Mouse (Mus musculus) CH12.LX (cell line): ENCODE data around the gene Bdkrb1. TPM values are rescaled to one million over a fixed set of nuclear protein-coding genes. Genes with fewer than 3 reads are reported as not detected.

Source experiments
- DNase-seq: peaks from one replicate; pipeline ENCODE4 v3.0.0-alpha.2; 2013; ENCODE audit errors: extremely low read depth
- H3K27ac ChIP-seq: 2 replicates; pipeline ENCODE4 v1.5.1; 2012; ENCODE audit warnings: low read depth, mild to moderate bottlenecking, control low read depth, moderate library complexity; ENCODE audit not compliant: insufficient read depth
- H3K27me3 ChIP-seq: replicated peaks from 2 replicates; pipeline ENCODE3; 2012; ENCODE audit warnings: inconsistent platforms
- H3K36me3 ChIP-seq, 2 experiments: replicated peaks in 1 of 2; 2 replicates each; pipeline versions ENCODE3 to v1.6.1; 2012; ENCODE audit warnings: inconsistent platforms in 1 of 2, low read length in 1 of 2, mild to moderate bottlenecking in 1 of 2, mixed read lengths in 1 of 2, moderate library complexity in 1 of 2; ENCODE audit not compliant: control insufficient read depth in 1 of 2, insufficient read depth in 1 of 2
- H3K4me1 ChIP-seq, 2 experiments: 2 replicates each; pipeline ENCODE4 v1.6.1; 2012; ENCODE audit warnings: inconsistent platforms in 1 of 2, moderate library complexity in 1 of 2; ENCODE audit not compliant: insufficient read depth in 2 of 2, control insufficient read depth in 1 of 2
- H3K4me2 ChIP-seq: 2 replicates; pipeline ENCODE4 v1.6.1; 2012; ENCODE audit warnings: low read depth, mild to moderate bottlenecking, control low read depth; ENCODE audit not compliant: poor library complexity, insufficient read depth, severe bottlenecking
- H3K4me3 ChIP-seq, 3 experiments: fragments of 150-350 bp in 1 of 3; sonication (generic) in 1 of 3; replicated peaks in 1 of 3; 2 replicates each; pipeline versions ENCODE3 to v1.5.1; 2011 to 2012; ENCODE audit warnings: low read depth in 2 of 3, low read length in 2 of 3, mild to moderate bottlenecking in 2 of 3, moderate library complexity in 2 of 3, control low read depth in 1 of 3, improper control_type of control experiment in 1 of 3, inconsistent platforms in 1 of 3, mixed read lengths in 1 of 3; ENCODE audit not compliant: poor library complexity in 1 of 3
- H3K79me2 ChIP-seq: replicated peaks from 2 replicates; pipeline ENCODE4 v1.6.1; 2012; ENCODE audit warnings: mild to moderate bottlenecking, moderate library complexity; ENCODE audit not compliant: control insufficient read depth, poor library complexity, insufficient read depth, severe bottlenecking; ENCODE audit errors: extremely low read depth
- H3K9ac ChIP-seq: 2 replicates; pipeline ENCODE4 v1.6.1; 2012; ENCODE audit warnings: low read depth, mild to moderate bottlenecking, control low read depth, moderate library complexity; ENCODE audit not compliant: insufficient read depth
- H3K9me3 ChIP-seq: replicated peaks from 2 replicates; pipeline ENCODE3; 2012; ENCODE audit warnings: low read length, inconsistent platforms, mixed read lengths
- BHLHE40 ChIP-seq: IDR thresholded peaks from 2 replicates; pipeline ENCODE4 v1.6.1; 2011; ENCODE audit warnings: mild to moderate bottlenecking, low read depth, low read length, improper control_type of control experiment
- CTCF ChIP-seq, 2 experiments: IDR thresholded peaks in 1 of 2; conservative IDR thresholded peaks in 1 of 2; 2 replicates each; pipeline ENCODE4 v1.5.1; 2011 to 2012; ENCODE audit warnings: low read depth in 2 of 2, low read length in 2 of 2, improper control_type of control experiment in 1 of 2, inconsistent platforms in 1 of 2, mild to moderate bottlenecking in 1 of 2, moderate library complexity in 1 of 2
- E2F4 ChIP-seq: IDR thresholded peaks from 2 replicates; pipeline ENCODE4 v1.6.1; 2011; ENCODE audit warnings: low read depth, low read length, improper control_type of control experiment; ENCODE audit not compliant: insufficient replicate concordance
- EP300 ChIP-seq: IDR thresholded peaks from 2 replicates; pipeline ENCODE4 v1.6.1; 2011; ENCODE audit warnings: low read length, improper control_type of control experiment
- ETS1 ChIP-seq: conservative IDR thresholded peaks from 2 replicates; pipeline ENCODE4 v1.6.1; 2012; ENCODE audit warnings: low read depth, mild to moderate bottlenecking, inconsistent platforms, low read length, improper control_type of control experiment, moderate library complexity
- IRF4 ChIP-seq: IDR thresholded peaks from 2 replicates; pipeline ENCODE4 v1.6.1; 2014; ENCODE audit warnings: low read depth, mild to moderate bottlenecking, inconsistent platforms, low read length, improper control_type of control experiment
- JUN ChIP-seq: IDR thresholded peaks from 2 replicates; pipeline ENCODE4 v1.6.1; 2011; ENCODE audit warnings: low read depth, mild to moderate bottlenecking, low read length, improper control_type of control experiment, moderate library complexity; ENCODE audit not compliant: insufficient read depth
- JUND ChIP-seq: conservative IDR thresholded peaks from 2 replicates; pipeline ENCODE4 v1.6.1; 2011; ENCODE audit warnings: low read depth, low read length, improper control_type of control experiment
- MAZ ChIP-seq: IDR thresholded peaks from 2 replicates; pipeline ENCODE4 v1.6.1; 2012; ENCODE audit warnings: low read depth, mild to moderate bottlenecking, inconsistent platforms, low read length, improper control_type of control experiment, moderate library complexity
- MXI1 ChIP-seq: IDR thresholded peaks from 2 replicates; pipeline ENCODE4 v1.6.1; 2011; ENCODE audit warnings: mild to moderate bottlenecking, low read depth, low read length, improper control_type of control experiment
- POLR2AphosphoS2 ChIP-seq: IDR thresholded peaks from 2 replicates; pipeline ENCODE4 v1.6.1; 2011; ENCODE audit warnings: low read depth, low read length, improper control_type of control experiment
- RAD21 ChIP-seq: IDR thresholded peaks from 2 replicates; pipeline ENCODE4 v1.6.1; 2011; ENCODE audit warnings: low read depth, mild to moderate bottlenecking, low read length, improper control_type of control experiment, moderate library complexity
- RCOR1 ChIP-seq: conservative IDR thresholded peaks from 2 replicates; pipeline ENCODE4 v1.6.1; 2012; ENCODE audit warnings: low read depth, mild to moderate bottlenecking, inconsistent platforms, low read length, improper control_type of control experiment
- USF1 ChIP-seq: IDR thresholded peaks from 2 replicates; pipeline ENCODE4 v1.6.1; 2014; ENCODE audit warnings: low read depth, mild to moderate bottlenecking, inconsistent platforms, low read length, improper control_type of control experiment
- ZC3H11A ChIP-seq: IDR thresholded peaks from 2 replicates; pipeline ENCODE4 v1.6.1; 2012; ENCODE audit warnings: low read depth, mild to moderate bottlenecking, inconsistent platforms, low read length, improper control_type of control experiment
- ZKSCAN1 ChIP-seq: IDR thresholded peaks from 2 replicates; pipeline ENCODE4 v1.6.1; 2012; ENCODE audit warnings: low read depth, inconsistent platforms, low read length, improper control_type of control experiment, borderline replicate concordance
- ZMIZ1 ChIP-seq: IDR thresholded peaks from 2 replicates; pipeline ENCODE4 v1.6.1; 2012; ENCODE audit warnings: low read depth, mild to moderate bottlenecking, inconsistent platforms, low read length, improper control_type of control experiment
- dilution Hi-C: fragments of 300-500 bp; cut with MboI; formaldehyde crosslinking; loops from 2 replicates; pipeline ENCODE4 v1.14.3; 2020; ENCODE audit warnings: low sequenced_read_pairs; ENCODE audit not compliant: extremely low pct_unique_long_range_greater_than_20kb, extremely low pct_ligation_motif_present
- in situ Hi-C: fragments of 300-500 bp; cut with MboI; formaldehyde crosslinking; loops from 3 replicates; pipeline ENCODE4 v1.14.3; 2019; ENCODE audit warnings: low sequenced_read_pairs, low pct_ligation_motif_present, low pct_unique_long_range_greater_than_20kb, mixed read lengths
- polyA plus RNA-seq: library from polyadenylated mRNA; unstranded; fragments of >175 nt; gene quantifications from 2 replicates; pipeline ENCODE4 v1.2.1, GENCODE M21; 2012; ENCODE audit warnings: low read depth; ENCODE audit not compliant: insufficient read length
- total RNA-seq, 2 experiments: library from RNA; depleted of rRNA; stranded (reverse); fragments of 300-350 nt in 1 of 2; fragments of >200 nt in 1 of 2; gene quantifications; 2 replicates each; pipeline ENCODE4 v1.2.3; 2012 to 2014

Gene Bdkrb1
- total and polyA plus RNA-seq, 3 experiments, result 0.81 to 1.5 (median 1.0) TPM

GRCm38 (mm10) chr12:105613559-105613958 lies 10.7 kb downstream of the Bdkrb1 start:
- DNase-seq, result no peak
- no peak overlapping the region for H3K4me3 ChIP-seq
- no peaks in the 10 kb centered on the region for H3K27me3 ChIP-seq
- TF ChIP-seq ETS1 (no peak), RCOR1 (no peak), ZKSCAN1 (no peak), MXI1 (no peak), MAZ (no peak), JUN (no peak), JUND (no peak), IRF4 (no peak)
- no peaks in the 10 kb centered on the region for H3K9me3 ChIP-seq
- no peak overlapping the region for H3K4me2 ChIP-seq
- dilution Hi-C loops (no loop called here), in situ Hi-C loops (no loop called here)
- no peaks in the 10 kb centered on the region for H3K79me2 ChIP-seq
- H3K9ac ChIP-seq, result no peak overlapping the region
- peaks cover 0 to 13% of the 10 kb centered on the region in 2 experiments; a peak in 2 of 4 replicates for H3K4me1 ChIP-seq
- no peak overlapping the region for H3K27ac ChIP-seq
- H3K36me3 ChIP-seq, result peaks cover 34 to 83% of the 10 kb centered on the region in 2 experiments

DNA sequence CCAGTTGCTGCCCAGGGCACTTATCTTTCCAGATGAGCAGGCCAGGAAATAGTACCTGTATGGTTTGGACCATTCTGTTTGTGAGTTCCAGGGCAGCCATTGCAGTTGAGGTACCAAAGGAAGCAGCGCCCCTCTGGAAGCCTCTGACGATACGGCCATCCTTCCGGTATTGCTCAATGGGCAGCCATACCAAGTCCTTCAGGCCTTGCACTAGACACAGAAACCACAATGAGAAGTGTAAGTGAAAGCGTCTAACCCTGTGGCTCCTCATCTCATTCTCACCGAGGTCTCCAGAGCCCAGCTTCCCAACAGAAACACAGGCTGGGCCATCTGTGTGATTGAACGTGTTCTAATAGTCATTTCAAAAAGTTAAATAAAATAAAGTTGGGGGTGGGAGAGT lies 19.2 kb downstream of the Bdkrb1 start:
- no peaks in the 10 kb centered on the region for H3K79me2 ChIP-seq
- H3K9me3 ChIP-seq, result no peaks in the 10 kb centered on the region
- H3K4me2 ChIP-seq, result no peak overlapping the region
- DNase-seq, result no peak
- H3K4me3 ChIP-seq, result no peak overlapping the region
- in situ Hi-C loops (no loop called here), dilution Hi-C loops (no loop called here)
- H3K27me3 ChIP-seq, result no peaks in the 10 kb centered on the region
- no peak overlapping the region for H3K9ac ChIP-seq
- TF ChIP-seq MAZ (no peak), ZC3H11A (no peak), POLR2AphosphoS2 (no peak), CTCF (conservative IDR thresholded peaks at IDR 0.05 in 1 of 2, IDR thresholded peaks at IDR 0.05 in 1 of 2; ENCODE audit: low read depth in 2 of 2, low read length in 2 of 2) (no peak)
- H3K4me1 ChIP-seq, result no peaks in the 10 kb centered on the region
- peaks cover 74 to 85% of the 10 kb centered on the region in 2 experiments for H3K36me3 ChIP-seq
- no peak overlapping the region for H3K27ac ChIP-seq

DNA sequence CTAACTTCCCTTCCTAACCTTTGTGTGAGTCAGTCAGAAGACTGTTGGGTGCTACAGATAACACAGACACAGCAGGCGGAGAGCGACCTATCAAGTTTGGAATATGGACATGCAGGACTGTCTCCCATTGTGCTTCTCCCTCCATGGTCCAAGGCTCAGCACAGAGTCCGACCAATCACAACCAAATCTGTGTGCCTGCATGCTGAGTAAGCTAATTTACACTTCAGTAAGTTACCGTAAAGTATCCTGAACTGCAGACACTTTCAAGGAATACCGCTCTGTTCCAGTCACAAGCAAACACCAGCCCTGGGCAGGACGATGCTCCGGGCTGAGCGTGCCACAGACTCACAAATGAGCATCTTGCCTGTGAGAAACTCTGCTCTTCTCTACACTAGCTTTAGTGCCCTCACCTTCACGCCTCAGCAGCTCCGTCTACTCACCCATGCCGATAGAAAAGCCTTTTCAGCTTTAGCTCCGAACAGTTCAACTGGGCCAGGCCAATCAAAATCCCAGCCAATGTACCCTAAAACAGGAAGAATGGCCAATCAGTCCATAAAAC lies 20.2 kb downstream of the Bdkrb1 start:
- H3K4me1 ChIP-seq, result no peaks in the 10 kb centered on the region
- no peak overlapping the region for H3K9ac ChIP-seq
- DNase-seq, result no peak
- no peaks in the 10 kb centered on the region for H3K27me3 ChIP-seq
- TF ChIP-seq EP300 (no peak), RAD21 (no peak), RCOR1 (no peak), JUND (no peak), ETS1 (no peak), CTCF (conservative IDR thresholded peaks at IDR 0.05 in 1 of 2, IDR thresholded peaks at IDR 0.05 in 1 of 2; ENCODE audit: low read depth in 2 of 2, low read length in 2 of 2) (no peak), ZC3H11A (no peak), ZKSCAN1 (no peak), BHLHE40 (no peak), ZMIZ1 (no peak), IRF4 (no peak), E2F4 (no peak), USF1 (no peak)
- in situ Hi-C loops, result no loop called here
- no peaks in the 10 kb centered on the region for H3K9me3 ChIP-seq
- no peak overlapping the region for H3K4me3 ChIP-seq
- no peak overlapping the region for H3K27ac ChIP-seq
- H3K4me2 ChIP-seq, result no peak overlapping the region
- no peaks in the 10 kb centered on the region for H3K79me2 ChIP-seq
- dilution Hi-C loops, result no loop called here
- H3K36me3 ChIP-seq, result peaks cover 71 to 84% of the 10 kb centered on the region in 2 experiments
